ENCODE assay signal across 20 mouse cellular contexts in genomic region chr17:86285058-86285457, GRCm38 (mm10).
"Had no signal": no experiment of that assay in that cellular context is flagged by ENCODE, and none has a peak within 500 bp of the region (broad histone marks: within the 10 kb centered on the region; RNA-seq: fewer than 3 reads in every experiment).

No protein-coding gene starts in this region.

- ATAC-seq: midbrain, embryonic 16.5 days had no signal

- H3K4me1 ChIP-seq: stomach, embryonic 15.5 days had no signal

- DNase-seq: lung, adult 18-20 months; lung, embryonic 14.5 days; lung, postnatal 10 days; lung, postnatal 4 days; midbrain, embryonic 14.5 days; retina, postnatal 1 day; right cerebral cortex, adult 18-20 months; right cerebral cortex, postnatal 25 days; right cerebral cortex, postnatal 4 days; thymus, adult 2 months; thymus, postnatal 25 days; thymus, postnatal 4 days had no signal

- H3K9me3 ChIP-seq: midbrain, embryonic 10.5 days; midbrain, embryonic 12.5 days; neural tube, embryonic 13.5 days; neural tube, embryonic 15.5 days; stomach, embryonic 15.5 days had no signal

- H3K9ac ChIP-seq: lung, embryonic 14.5 days; midbrain, embryonic 12.5 days; neural tube, embryonic 13.5 days; neural tube, embryonic 15.5 days; stomach, embryonic 15.5 days had no signal

- H3K36me3 ChIP-seq: midbrain, embryonic 10.5 days; midbrain, embryonic 12.5 days; neural tube, embryonic 13.5 days; neural tube, embryonic 15.5 days; stomach, embryonic 15.5 days had no signal

- H3K4me3 ChIP-seq: midbrain, embryonic 10.5 days; midbrain, embryonic 12.5 days; myocyte; neural tube, embryonic 13.5 days; neural tube, embryonic 15.5 days; stomach, embryonic 15.5 days had no signal

- H3K27ac ChIP-seq: midbrain, embryonic 10.5 days; midbrain, embryonic 12.5 days; neural tube, embryonic 13.5 days; neural tube, embryonic 15.5 days; stomach, embryonic 15.5 days; stomach, postnatal 0 days had no signal

- H3K27me3 ChIP-seq: midbrain, embryonic 12.5 days; neural tube, embryonic 13.5 days; neural tube, embryonic 15.5 days; stomach, embryonic 15.5 days had no signal

- H3K4me2 ChIP-seq: lung, embryonic 14.5 days; midbrain, embryonic 12.5 days; neural tube, embryonic 13.5 days; neural tube, embryonic 15.5 days; stomach, embryonic 15.5 days had no signal
